Mouse (Mus musculus): ENCODE measurements around the gene Acp4. TPM values are rescaled to one million over a fixed set of nuclear protein-coding genes. Genes with fewer than 3 reads are reported as not detected.

Gene Acp4
- polyA plus RNA-seq, 1 experiment = not detected

GRCm38 (mm10) chr7:44287760-44288159 is 30.6 kb upstream of the Acp4 start:
- Histone ChIP-seq H3K27ac (ENCODE audit: insufficient read depth, low read length) (no peak overlapping the region), H3K4me1 (ENCODE audit: control insufficient read depth, insufficient read depth, low read length) (no peaks in the 10 kb centered on the region), H3K4me3 (ENCODE audit: insufficient read depth, low read length) (no peak overlapping the region)
- TF ChIP-seq CTCF (IDR thresholded peaks at IDR 0.05; ENCODE audit: extremely low read depth, insufficient read depth, low read length) = no peak
- no peak for TF ChIP-seq POLR2A (IDR thresholded peaks at IDR 0.05; ENCODE audit: extremely low read depth, insufficient read depth, low read length)

- Histone ChIP-seq H3K27ac (ENCODE audit: insufficient read depth, low read length) (no peak overlapping the region), H3K4me1 (ENCODE audit: control insufficient read depth, insufficient read depth, low read length) (no peaks in the 10 kb centered on the region; the same call in 1 of the 2 replicates)
- TF ChIP-seq CTCF (IDR thresholded peaks at IDR 0.05; ENCODE audit: extremely low read depth, insufficient read depth, low read length) (no peak), POLR2A (IDR thresholded peaks at IDR 0.05; ENCODE audit: extremely low read depth, insufficient read depth, low read length) (no peak)
Measured at GRCm38 (mm10) chr7:44281586-44281985, 24.4 kb upstream of the Acp4 start.

GRCm38 (mm10) chr7:44280959-44281358 is 23.8 kb upstream of the Acp4 start:
- Histone ChIP-seq H3K27ac (ENCODE audit: insufficient read depth, low read length) (no peak overlapping the region), H3K4me1 (ENCODE audit: control insufficient read depth, insufficient read depth, low read length) (no peaks in the 10 kb centered on the region; the same call in 1 of the 2 replicates), H3K4me3 (ENCODE audit: insufficient read depth, low read length) (no peak overlapping the region)
- no peak for TF ChIP-seq POLR2A (IDR thresholded peaks at IDR 0.05; ENCODE audit: extremely low read depth, insufficient read depth, low read length)
- no peak for TF ChIP-seq CTCF (IDR thresholded peaks at IDR 0.05; ENCODE audit: extremely low read depth, insufficient read depth, low read length)

More at GRCm38 (mm10) chr7:44281586-44281985, 24.4 kb upstream of the Acp4 start:
- no peak overlapping the region for H3K4me3 ChIP-seq (ENCODE audit: insufficient read depth, low read length)

GRCm38 (mm10) chr7:44277250-44277622 is 20.1 kb upstream of the Acp4 start:
- Histone ChIP-seq H3K27ac (ENCODE audit: insufficient read depth, low read length) (no peak overlapping the region), H3K4me3 (ENCODE audit: insufficient read depth, low read length) (no peak overlapping the region), H3K4me1 (ENCODE audit: control insufficient read depth, insufficient read depth, low read length) (no peaks in the 10 kb centered on the region; the same call in 1 of the 2 replicates)
- no peak for TF ChIP-seq POLR2A (IDR thresholded peaks at IDR 0.05; ENCODE audit: extremely low read depth, insufficient read depth, low read length)
- TF ChIP-seq CTCF (IDR thresholded peaks at IDR 0.05; ENCODE audit: extremely low read depth, insufficient read depth, low read length) = peak; percentile 68

- H3K27ac ChIP-seq (ENCODE audit: insufficient read depth, low read length) = no peak overlapping the region
- no peak for TF ChIP-seq POLR2A (IDR thresholded peaks at IDR 0.05; ENCODE audit: extremely low read depth, insufficient read depth, low read length)
- TF ChIP-seq CTCF (IDR thresholded peaks at IDR 0.05; ENCODE audit: extremely low read depth, insufficient read depth, low read length) = no peak
- no peaks in the 10 kb centered on the region for H3K4me1 ChIP-seq (ENCODE audit: control insufficient read depth, insufficient read depth, low read length)
- H3K4me3 ChIP-seq (ENCODE audit: insufficient read depth, low read length) = no peak overlapping the region
Measured at GRCm38 (mm10) chr7:44276461-44277249, 19.5 kb upstream of the Acp4 start.

GRCm38 (mm10) chr7:44275546-44275945 is 18.4 kb upstream of the Acp4 start:
- H3K4me1 ChIP-seq (ENCODE audit: control insufficient read depth, insufficient read depth, low read length) = no peaks in the 10 kb centered on the region
- no peak overlapping the region for H3K27ac ChIP-seq (ENCODE audit: insufficient read depth, low read length)
- no peak overlapping the region for H3K4me3 ChIP-seq (ENCODE audit: insufficient read depth, low read length)
- no peak for TF ChIP-seq POLR2A (IDR thresholded peaks at IDR 0.05; ENCODE audit: extremely low read depth, insufficient read depth, low read length)
- no peak for TF ChIP-seq CTCF (IDR thresholded peaks at IDR 0.05; ENCODE audit: extremely low read depth, insufficient read depth, low read length)

GRCm38 (mm10) chr7:44274096-44274495 is 16.9 kb upstream of the Acp4 start:
- H3K27ac ChIP-seq (ENCODE audit: insufficient read depth, low read length) = no peak overlapping the region
- H3K4me3 ChIP-seq (ENCODE audit: insufficient read depth, low read length) = no peak overlapping the region
- H3K4me1 ChIP-seq (ENCODE audit: control insufficient read depth, insufficient read depth, low read length) = no peaks in the 10 kb centered on the region
- TF ChIP-seq CTCF (IDR thresholded peaks at IDR 0.05; ENCODE audit: extremely low read depth, insufficient read depth, low read length) (no peak), POLR2A (IDR thresholded peaks at IDR 0.05; ENCODE audit: extremely low read depth, insufficient read depth, low read length) (no peak)

- no peak for TF ChIP-seq CTCF (IDR thresholded peaks at IDR 0.05; ENCODE audit: extremely low read depth, insufficient read depth, low read length)
- TF ChIP-seq POLR2A (IDR thresholded peaks at IDR 0.05; ENCODE audit: extremely low read depth, insufficient read depth, low read length) = no peak
- H3K4me3 ChIP-seq (ENCODE audit: insufficient read depth, low read length) = no peak overlapping the region
- H3K4me1 ChIP-seq (ENCODE audit: control insufficient read depth, insufficient read depth, low read length) = no peaks in the 10 kb centered on the region
- H3K27ac ChIP-seq (ENCODE audit: insufficient read depth, low read length) = no peak overlapping the region
Measured at GRCm38 (mm10) chr7:44273446-44273845, 16.3 kb upstream of the Acp4 start.

- Histone ChIP-seq H3K4me1 (ENCODE audit: control insufficient read depth, insufficient read depth, low read length) (no peaks in the 10 kb centered on the region), H3K27ac (ENCODE audit: insufficient read depth, low read length) (no peak overlapping the region), H3K4me3 (ENCODE audit: insufficient read depth, low read length) (no peak overlapping the region)
- TF ChIP-seq POLR2A (IDR thresholded peaks at IDR 0.05; ENCODE audit: extremely low read depth, insufficient read depth, low read length) (no peak), CTCF (IDR thresholded peaks at IDR 0.05; ENCODE audit: extremely low read depth, insufficient read depth, low read length) (no peak)
Measured at GRCm38 (mm10) chr7:44272546-44272945, 15.4 kb upstream of the Acp4 start.

GRCm38 (mm10) chr7:44271309-44271708 is 14.1 kb upstream of the Acp4 start:
- Histone ChIP-seq H3K4me3 (ENCODE audit: insufficient read depth, low read length) (no peak overlapping the region), H3K4me1 (ENCODE audit: control insufficient read depth, insufficient read depth, low read length) (no peaks in the 10 kb centered on the region), H3K27ac (ENCODE audit: insufficient read depth, low read length) (no peak overlapping the region)
- TF ChIP-seq CTCF (IDR thresholded peaks at IDR 0.05; ENCODE audit: extremely low read depth, insufficient read depth, low read length) (no peak), POLR2A (IDR thresholded peaks at IDR 0.05; ENCODE audit: extremely low read depth, insufficient read depth, low read length) (no peak)

All from cortical plate, adult 2 months (tissue).